Mouse (Mus musculus): Measurements from ENCODE around the gene Lin54. TPM values are rescaled to one million over a fixed set of nuclear protein-coding genes. Genes with fewer than 3 reads are reported as not detected.

Gene Lin54
- total and polyA plus RNA-seq, 3 experiments = 11.8 to 14.1 (median 12.9) TPM

DNA sequence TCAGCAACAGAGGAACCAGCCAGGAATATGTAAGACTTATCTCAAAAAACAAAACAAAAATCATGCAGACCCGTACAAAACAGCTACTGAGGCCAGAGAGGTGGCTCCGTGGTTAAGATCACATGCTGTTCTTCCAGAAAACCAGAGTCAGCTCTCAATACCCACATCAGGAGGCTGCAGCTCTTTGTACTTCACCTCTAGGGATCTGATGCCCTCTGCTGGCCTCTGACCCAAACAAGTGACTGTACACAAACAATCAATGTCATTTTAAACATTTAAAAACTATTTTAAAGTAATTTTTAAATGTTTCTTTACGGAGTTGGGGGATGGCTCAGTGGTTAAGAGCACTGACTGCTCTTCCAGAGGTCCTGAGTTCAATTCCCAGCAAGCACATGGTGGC lies 24.1 kb downstream of the Lin54 start:
- dilution Hi-C loops (cut with MboI; ENCODE audit: extremely low pct_ligation_motif_present, extremely low pct_unique_long_range_greater_than_20kb, low sequenced_read_pairs) = no loop called here

GRCm38 (mm10) chr5:100467336-100467735 lies 33.1 kb downstream of the Lin54 start:
- in situ Hi-C loops (cut with MboI; ENCODE audit: low pct_ligation_motif_present, low pct_unique_long_range_greater_than_20kb, low sequenced_read_pairs) = no loop called here
- H3K79me2 ChIP-seq (replicated peaks; ENCODE audit: control insufficient read depth, extremely low read depth, insufficient read depth, poor library complexity, severe bottlenecking) = no peaks in the 10 kb centered on the region; the same call in 1 of the 2 replicates
- H3K36me3 ChIP-seq (replicated peaks in 1 of 2; ENCODE audit: control insufficient read depth in 1 of 2, insufficient read depth in 1 of 2, low read length in 1 of 2) = peaks cover 21 to 61% of the 10 kb centered on the region in 2 experiments
- no peaks in the 10 kb centered on the region for H3K27me3 ChIP-seq (replicated peaks)
- TF ChIP-seq EP300 (IDR thresholded peaks at IDR 0.05; ENCODE audit: low read length) (no peak), CHD2 (IDR thresholded peaks at IDR 0.05; ENCODE audit: low read length) (no peak), SMC3 (IDR thresholded peaks at IDR 0.05; ENCODE audit: low read depth, low read length) (no peak), NRF1 (IDR thresholded peaks at IDR 0.05; ENCODE audit: low read depth, low read length) (no peak), MXI1 (IDR thresholded peaks at IDR 0.05; ENCODE audit: low read depth, low read length) (no peak), PAX5 (IDR thresholded peaks at IDR 0.05; ENCODE audit: low read length) (no peak), USF1 (IDR thresholded peaks at IDR 0.05; ENCODE audit: low read depth, low read length) (no peak), MYC (IDR thresholded peaks at IDR 0.05; ENCODE audit: low read depth, low read length) (no peak), SIN3A (IDR thresholded peaks at IDR 0.05; ENCODE audit: low read length) (no peak)
- H3K4me2 ChIP-seq (ENCODE audit: insufficient read depth, low read depth, poor library complexity, severe bottlenecking) = no peak overlapping the region
- H3K27ac ChIP-seq (ENCODE audit: insufficient read depth, low read depth) = no peak overlapping the region
- H3K4me3 ChIP-seq (replicated peaks in 1 of 3; ENCODE audit: low read depth in 2 of 3, low read length in 2 of 3, poor library complexity in 1 of 3) = no peak overlapping the region
- dilution Hi-C loops (cut with MboI; ENCODE audit: extremely low pct_ligation_motif_present, extremely low pct_unique_long_range_greater_than_20kb, low sequenced_read_pairs) = no loop called here
- no peak overlapping the region for H3K9ac ChIP-seq (ENCODE audit: insufficient read depth, low read depth)
- no peaks in the 10 kb centered on the region for H3K9me3 ChIP-seq (replicated peaks; ENCODE audit: low read length)
- DNase-seq (ENCODE audit: extremely low read depth) = no peak
- H3K4me1 ChIP-seq (ENCODE audit: control insufficient read depth in 1 of 2, insufficient read depth in 2 of 2) = peaks cover 0 to 20% of the 10 kb centered on the region in 2 experiments; a peak in 1 of 4 replicates

More for the DNA sequence above, 24.1 kb downstream of the Lin54 start:
- Histone ChIP-seq H3K4me3 (replicated peaks in 1 of 3; ENCODE audit: low read depth in 2 of 3, low read length in 2 of 3, poor library complexity in 1 of 3) (no peak overlapping the region), H3K9ac (ENCODE audit: insufficient read depth, low read depth) (no peak overlapping the region), H3K27ac (ENCODE audit: insufficient read depth, low read depth) (no peak overlapping the region), H3K79me2 (replicated peaks; ENCODE audit: control insufficient read depth, extremely low read depth, insufficient read depth, poor library complexity, severe bottlenecking) (no peaks in the 10 kb centered on the region), H3K4me1 (ENCODE audit: control insufficient read depth in 1 of 2, insufficient read depth in 2 of 2) (peaks cover 0 to 1% of the 10 kb centered on the region in 2 experiments; a peak in 1 of 4 replicates), H3K9me3 (replicated peaks; ENCODE audit: low read length) (no peaks in the 10 kb centered on the region), H3K27me3 (replicated peaks) (no peaks in the 10 kb centered on the region), H3K4me2 (ENCODE audit: insufficient read depth, low read depth, poor library complexity, severe bottlenecking) (no peak overlapping the region), H3K36me3 (replicated peaks in 1 of 2; ENCODE audit: control insufficient read depth in 1 of 2, insufficient read depth in 1 of 2, low read length in 1 of 2) (peaks cover 30 to 78% of the 10 kb centered on the region in 2 experiments)
- no peak for DNase-seq (ENCODE audit: extremely low read depth)
- in situ Hi-C loops (cut with MboI; ENCODE audit: low pct_ligation_motif_present, low pct_unique_long_range_greater_than_20kb, low sequenced_read_pairs) = no loop called here
- TF ChIP-seq SMC3 (IDR thresholded peaks at IDR 0.05; ENCODE audit: low read depth, low read length) = peak; percentile 5; the same call in 1 of the 2 replicates
- TF ChIP-seq RAD21 (IDR thresholded peaks at IDR 0.05; ENCODE audit: low read depth, low read length) = peak; percentile 42
- no peak for TF ChIP-seq E2F4 (IDR thresholded peaks at IDR 0.05; ENCODE audit: insufficient replicate concordance, low read depth, low read length)
- no peak for TF ChIP-seq USF2 (conservative IDR thresholded peaks at IDR 0.05; ENCODE audit: low read depth, low read length)
- no peak for TF ChIP-seq ZKSCAN1 (IDR thresholded peaks at IDR 0.05; ENCODE audit: borderline replicate concordance, low read depth, low read length)
- TF ChIP-seq CTCF (conservative IDR thresholded peaks at IDR 0.05 in 1 of 2, IDR thresholded peaks at IDR 0.05 in 1 of 2; ENCODE audit: low read depth in 2 of 2, low read length in 2 of 2) = peak in 1 of 2 experiments; percentile 62; a peak in 2 of 4 replicates
- TF ChIP-seq EP300 (IDR thresholded peaks at IDR 0.05; ENCODE audit: low read length) = no peak
- TF ChIP-seq ZC3H11A (IDR thresholded peaks at IDR 0.05; ENCODE audit: low read depth, low read length) = no peak
- TF ChIP-seq RCOR1 (conservative IDR thresholded peaks at IDR 0.05; ENCODE audit: low read depth, low read length) = no peak

All from CH12.LX (cell line).